Mouse (Mus musculus): ENCODE data around the gene Osbpl8.

DNA sequence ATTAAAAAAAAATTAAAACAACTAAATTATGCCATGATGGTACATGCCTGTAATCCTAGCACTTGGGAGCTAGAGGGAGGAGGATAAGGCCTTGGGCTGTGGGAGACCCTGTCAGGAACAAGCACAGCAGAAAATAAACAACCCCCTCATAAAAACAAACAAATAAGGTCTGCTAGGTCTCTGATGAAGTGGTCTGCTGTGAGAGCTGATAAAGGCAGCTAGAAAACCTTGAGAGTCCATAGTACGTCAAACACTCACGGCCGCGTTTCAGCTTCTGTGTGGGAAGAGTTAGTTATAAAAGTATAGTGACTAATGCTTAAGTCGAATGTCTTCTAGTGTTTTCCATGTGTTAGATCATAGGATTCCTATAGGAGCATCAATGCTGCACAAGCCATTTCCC, 72.9 kb downstream of the Osbpl8 start:
- TF ChIP-seq GATA1 (IDR thresholded peaks at IDR 0.05; ENCODE audit: borderline replicate concordance, low read length): no peak
- no peak for TF ChIP-seq FLI1 (IDR thresholded peaks at IDR 0.05; ENCODE audit: low read length)
